Mouse (Mus musculus): Measurements from ENCODE around the gene Npas1.

Npas1 gene

GRCm38 (mm10) chr7:16471549-16471948 is 6.0 kb downstream of the Npas1 start:
- DNase-seq (ENCODE audit: low spot score), result no peak

DNA sequence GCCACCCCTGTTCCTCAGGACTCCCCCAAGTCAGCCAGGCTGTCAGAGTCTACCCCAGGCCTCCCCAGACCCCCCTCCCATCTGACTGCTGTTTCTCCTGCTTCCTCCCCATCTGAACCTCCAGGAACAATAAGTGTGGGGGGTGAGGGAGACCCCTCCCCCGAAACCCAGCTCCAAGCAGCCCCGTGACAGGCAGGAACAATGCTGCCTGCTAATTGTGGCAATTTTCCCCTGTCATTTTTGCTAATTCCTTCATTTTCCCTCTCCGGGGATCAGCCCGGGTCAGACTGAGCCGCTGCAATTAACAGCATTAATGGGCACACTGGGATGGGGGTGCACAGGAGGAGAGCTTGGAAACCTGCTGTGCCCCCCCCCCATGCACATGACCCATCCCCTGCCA is 9.4 kb downstream of the Npas1 start:
- no peak for DNase-seq (ENCODE audit: low spot score)

- DNase-seq (ENCODE audit: low spot score), result peak; percentile 54
Measured at GRCm38 (mm10) chr7:16466565-16466964, 11.0 kb downstream of the Npas1 start.

- no peak for DNase-seq (ENCODE audit: low spot score)
Measured at GRCm38 (mm10) chr7:16465568-16465967, 12.0 kb downstream of the Npas1 start.

GRCm38 (mm10) chr7:16465160-16465559 is 12.4 kb downstream of the Npas1 start:
- DNase-seq (ENCODE audit: low spot score), result peak; percentile 78

- peak; percentile 79 for DNase-seq (ENCODE audit: low spot score)
Measured at GRCm38 (mm10) chr7:16463214-16463613, 14.3 kb downstream of the Npas1 start.

- DNase-seq (ENCODE audit: low spot score), result no peak
Measured at GRCm38 (mm10) chr7:16461705-16462104, 15.8 kb downstream of the Npas1 start.

DNA sequence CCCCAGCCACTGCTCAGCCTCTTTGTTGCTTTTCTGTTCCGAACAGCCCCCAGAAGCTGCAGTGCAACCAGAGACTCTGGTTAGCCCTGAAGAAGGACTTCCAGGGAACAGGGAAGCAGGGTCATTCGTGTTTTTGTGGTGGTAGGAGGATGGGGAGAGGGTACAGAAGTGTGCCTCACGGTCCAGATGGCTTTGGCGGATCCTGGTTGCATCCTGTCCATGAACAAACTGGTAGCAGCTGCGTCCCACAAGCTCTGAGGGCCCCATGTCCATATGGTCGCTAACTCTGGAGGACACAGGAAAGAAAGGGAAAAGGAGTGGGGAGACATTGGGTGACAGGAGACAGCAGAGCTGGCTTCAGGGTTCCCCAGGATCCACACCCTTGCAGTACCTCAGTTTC is 16.4 kb downstream of the Npas1 start:
- no peak for DNase-seq (ENCODE audit: low spot score)

DNA sequence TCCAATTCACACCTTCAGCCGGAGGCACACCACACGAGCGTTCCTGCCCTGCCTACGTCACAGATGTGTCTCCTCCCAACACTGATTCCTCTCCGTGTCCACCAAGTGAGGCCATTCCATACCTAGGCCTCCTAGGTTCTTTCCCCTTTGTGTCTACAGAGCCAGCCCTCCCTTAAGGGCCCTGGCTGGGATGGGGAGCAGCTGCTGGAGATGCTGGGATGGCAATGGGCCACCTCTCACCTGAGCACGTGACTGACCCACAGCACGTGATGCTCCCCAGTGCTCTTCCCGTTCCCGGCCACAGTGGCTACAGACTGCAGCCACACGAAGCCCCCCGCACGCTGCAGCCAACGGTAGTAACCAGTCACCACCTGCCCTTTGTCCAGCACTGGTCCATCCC is 17.0 kb downstream of the Npas1 start:
- no peak for DNase-seq (ENCODE audit: low spot score)

- no peak for DNase-seq (ENCODE audit: low spot score)
Measured at GRCm38 (mm10) chr7:16456289-16456688, 21.2 kb downstream of the Npas1 start.

DNA sequence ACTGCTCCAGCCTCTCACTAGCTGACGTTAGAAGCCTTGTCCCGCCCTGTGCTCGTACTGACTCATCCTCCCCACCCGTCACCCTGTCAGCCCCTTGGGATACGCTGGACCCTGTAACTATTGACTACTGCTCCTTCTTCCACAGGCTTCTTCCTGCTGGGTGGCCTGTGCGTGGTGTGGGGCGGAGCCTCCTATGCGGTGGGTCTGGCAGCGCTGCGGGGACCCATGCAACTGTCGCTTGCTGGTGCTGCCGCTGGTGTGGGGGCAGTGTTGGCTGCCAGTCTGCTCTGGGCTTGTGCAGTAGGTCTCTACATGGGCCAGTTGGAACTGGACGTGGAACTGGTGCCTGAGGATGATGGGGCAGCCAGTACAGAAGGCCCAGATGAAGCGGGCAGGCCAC is 22.5 kb downstream of the Npas1 start:
- DNase-seq (ENCODE audit: low spot score), result no peak

DNA sequence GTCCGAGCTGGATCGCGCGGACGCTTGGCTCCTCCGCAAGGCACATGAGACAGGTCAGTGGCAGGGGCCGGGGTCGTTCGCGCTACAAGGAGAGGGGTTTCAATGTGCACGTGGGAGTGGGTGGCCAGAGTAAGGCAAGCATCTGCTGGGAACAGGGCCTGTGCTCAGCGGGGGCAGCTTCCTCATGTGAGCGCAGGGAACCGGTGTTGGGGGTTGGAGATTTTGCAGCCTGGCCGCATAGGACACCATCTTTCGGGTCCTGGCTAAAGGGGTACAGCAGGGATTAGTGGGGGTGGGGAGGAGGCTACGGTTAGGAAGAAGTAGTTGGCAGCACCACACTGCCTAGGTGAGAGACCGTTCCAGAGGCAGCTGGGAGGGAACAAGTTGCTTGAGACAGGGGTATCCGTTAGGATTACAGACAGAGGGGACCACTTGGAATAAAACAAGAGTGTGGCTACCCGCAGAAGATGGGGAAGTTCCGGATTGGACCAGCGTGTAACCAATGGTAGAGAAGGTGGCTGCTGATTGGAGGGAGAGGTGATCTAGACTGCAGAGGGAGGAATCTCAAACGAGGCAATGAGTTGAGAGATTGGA is 24.3 kb downstream of the Npas1 start:
- DNase-seq (ENCODE audit: low spot score), result no peak

DNA sequence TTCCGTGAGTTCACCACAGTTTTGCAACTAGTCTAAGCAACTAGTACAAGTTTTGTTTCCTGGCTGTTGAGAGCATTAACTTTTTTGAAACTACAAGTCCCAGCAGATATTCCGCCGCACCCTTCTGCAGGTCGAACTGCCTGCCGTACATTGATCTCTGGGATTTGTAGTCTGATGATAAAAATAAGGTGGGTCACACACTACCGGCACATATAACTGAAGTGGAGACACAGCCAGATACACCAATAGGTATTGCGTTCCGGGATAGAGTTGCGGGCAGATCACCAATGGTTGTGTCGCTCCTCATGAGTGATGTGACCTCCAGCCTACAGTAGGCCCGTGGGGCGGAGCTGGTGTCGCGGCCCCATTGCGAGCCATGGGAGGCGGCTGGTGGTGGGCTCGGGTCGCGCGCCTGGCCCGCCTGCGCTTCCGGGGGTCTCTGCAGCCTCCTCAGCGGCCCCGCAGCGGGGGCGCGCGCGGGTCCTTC is 24.9 kb downstream of the Npas1 start, which contains the start of gene Tmem160:
Tmem160 (plus strand) TSS at position 193 of the 487 bp plus-strand sequence.
- DNase-seq (ENCODE audit: low spot score), result peak; percentile 84

DNA sequence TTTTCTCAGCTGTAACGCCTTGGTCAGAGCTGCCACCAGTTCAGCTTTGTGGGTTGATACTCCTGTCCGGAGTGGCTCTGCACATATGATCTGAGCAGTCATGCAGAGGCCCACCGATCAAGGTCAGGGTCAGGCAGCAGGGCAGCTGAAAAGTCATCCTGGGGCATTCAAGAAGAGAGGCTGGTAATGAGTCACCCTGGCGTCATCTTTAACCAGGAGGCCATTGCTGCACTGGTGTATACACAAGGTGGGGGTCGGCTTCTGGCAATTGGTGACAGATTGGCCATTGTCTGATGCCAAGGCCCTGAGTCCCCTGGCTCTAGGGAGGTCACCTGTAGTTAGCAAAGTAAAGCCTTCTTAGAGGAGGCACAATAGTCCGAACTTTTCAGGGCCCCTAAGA is 25.9 kb downstream of the Npas1 start:
- no peak for DNase-seq (ENCODE audit: low spot score)

- no peak for DNase-seq (ENCODE audit: low spot score)
Measured at GRCm38 (mm10) chr7:16441241-16441640, 36.3 kb downstream of the Npas1 start.

DNA sequence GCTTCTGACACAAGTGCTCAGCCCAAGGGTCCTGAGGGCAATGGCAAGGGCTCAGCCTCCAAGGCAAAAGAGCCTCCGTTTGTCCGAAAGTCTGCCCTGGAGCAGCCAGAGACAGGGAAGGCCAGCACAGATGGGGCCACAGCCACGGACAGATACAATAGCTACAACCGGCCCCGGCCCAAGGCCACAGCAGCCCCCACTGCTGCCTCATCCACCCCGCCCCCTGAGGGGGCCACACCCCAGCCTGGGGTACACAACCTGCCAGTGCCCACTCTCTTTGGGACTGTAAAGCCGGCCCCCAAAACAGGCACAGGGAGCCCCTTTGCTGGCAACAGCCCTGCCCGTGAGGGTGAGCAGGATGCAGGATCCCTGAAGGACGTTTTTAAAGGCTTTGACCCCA is 42.4 kb downstream of the Npas1 start:
- no peak for DNase-seq (ENCODE audit: low spot score)

DNA sequence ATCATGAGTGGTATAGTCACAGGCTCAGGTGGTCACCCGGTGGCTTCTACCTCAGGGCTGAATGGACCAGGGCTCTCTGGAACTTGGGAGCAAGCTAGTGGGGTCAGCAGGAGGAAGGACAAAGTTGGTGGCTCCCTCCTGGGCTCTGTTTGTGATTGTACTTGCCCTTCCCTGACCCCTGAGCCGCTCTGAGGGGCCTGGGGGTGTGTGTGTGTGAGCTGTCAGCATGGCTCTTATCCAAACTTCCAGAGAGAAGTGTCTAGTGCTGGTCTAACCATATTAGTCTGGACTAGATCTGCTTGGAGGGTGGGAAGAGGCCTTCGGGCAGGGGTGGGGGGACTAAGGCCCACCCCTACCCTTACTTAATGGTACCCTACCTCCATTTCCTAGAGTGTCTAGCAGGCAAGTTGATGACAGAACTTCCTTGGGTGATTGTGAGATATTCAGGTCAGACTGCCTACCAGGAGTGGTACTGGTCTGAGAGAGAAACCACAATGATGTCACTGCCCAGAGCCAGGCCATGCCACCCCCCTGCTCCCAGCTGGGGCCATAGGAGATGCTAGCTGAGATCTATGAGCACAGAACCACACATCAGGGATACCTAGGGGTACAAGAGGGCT is 44.1 kb downstream of the Npas1 start:
- no peak for DNase-seq (ENCODE audit: low spot score)

DNA sequence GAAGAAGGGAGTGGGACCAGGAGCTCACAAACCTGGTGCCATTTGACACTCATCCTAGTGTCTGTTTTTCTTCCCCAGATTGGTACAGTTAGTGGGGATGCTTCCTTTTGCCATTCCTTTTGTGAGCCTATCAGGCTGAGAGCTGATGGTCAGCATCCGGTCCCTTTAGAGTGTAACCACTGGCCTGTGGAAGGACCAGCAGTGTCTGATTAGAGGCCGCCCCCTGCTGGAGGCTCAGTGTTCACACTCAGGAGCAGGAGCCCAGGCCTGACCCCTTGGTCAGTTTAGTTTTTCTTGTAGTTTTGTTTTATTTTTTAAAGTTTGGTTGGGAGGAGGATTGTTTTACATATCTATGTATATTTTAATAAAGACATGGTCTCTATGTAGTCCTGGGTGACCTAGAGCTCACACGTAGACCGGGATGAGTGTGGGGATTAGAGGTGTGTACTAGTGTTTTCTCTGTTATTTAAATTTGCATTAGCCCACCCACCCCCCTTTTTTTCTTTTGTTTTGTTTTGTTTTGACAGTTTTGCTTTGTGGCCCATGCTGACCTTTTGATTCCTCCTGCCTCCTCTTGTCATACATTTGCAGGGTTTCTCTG is 51.3 kb downstream of the Npas1 start:
- peak; percentile 42 for DNase-seq (ENCODE audit: low spot score)

GRCm38 (mm10) chr7:16425721-16426120 is 51.8 kb downstream of the Npas1 start:
- no peak for DNase-seq (ENCODE audit: low spot score)

DNA sequence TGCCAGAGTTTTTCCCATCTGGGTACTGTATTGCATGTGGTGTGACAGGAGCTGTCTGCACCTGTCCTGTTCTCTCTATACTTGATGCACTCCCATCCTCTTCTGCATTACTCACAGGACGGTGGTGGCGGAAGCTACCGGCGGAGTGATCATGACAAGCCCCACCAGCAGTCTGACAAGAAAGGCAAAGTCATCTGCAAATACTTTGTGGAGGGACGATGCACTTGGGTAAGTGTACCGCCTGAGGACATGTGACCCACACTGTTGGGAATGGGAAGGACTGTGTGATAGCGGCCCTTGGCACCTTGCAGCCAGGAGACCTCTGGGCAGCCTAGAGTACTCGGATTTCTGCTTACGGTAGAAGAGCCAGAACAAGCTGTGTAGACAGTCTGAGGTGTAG is 53.8 kb downstream of the Npas1 start:
- DNase-seq (ENCODE audit: low spot score), result no peak

DNA sequence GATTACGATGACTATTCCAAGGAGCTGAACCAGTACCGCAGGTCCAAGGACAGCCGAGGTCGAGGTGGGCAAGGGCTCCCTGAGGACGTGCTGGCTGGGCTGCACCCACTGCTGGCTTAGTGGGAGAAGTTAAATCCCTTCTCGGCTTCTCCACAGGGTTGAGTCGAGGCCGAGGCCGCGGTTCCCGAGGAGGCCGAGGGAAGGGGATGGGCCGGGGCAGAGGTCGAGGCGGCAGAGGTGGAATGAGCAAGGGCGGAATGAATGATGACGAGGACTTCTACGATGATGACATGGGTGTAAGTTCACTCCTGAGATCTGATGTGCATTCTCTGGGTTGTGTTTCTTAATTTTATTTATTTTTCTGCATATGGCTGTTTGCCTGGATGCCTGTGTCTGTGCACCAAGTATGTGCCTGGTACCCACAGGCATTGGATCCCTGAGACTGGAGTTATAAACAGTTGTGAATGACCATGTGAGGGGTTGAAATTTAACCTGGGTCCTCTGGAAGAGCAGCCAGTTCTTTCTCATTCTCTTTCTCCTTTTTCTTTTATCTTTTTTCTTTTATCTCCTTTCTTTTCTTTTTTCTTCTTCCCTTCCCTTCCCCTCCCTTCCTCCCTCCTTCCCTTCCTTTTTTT is 55.2 kb downstream of the Npas1 start:
- DNase-seq (ENCODE audit: low spot score), result no peak

DNA sequence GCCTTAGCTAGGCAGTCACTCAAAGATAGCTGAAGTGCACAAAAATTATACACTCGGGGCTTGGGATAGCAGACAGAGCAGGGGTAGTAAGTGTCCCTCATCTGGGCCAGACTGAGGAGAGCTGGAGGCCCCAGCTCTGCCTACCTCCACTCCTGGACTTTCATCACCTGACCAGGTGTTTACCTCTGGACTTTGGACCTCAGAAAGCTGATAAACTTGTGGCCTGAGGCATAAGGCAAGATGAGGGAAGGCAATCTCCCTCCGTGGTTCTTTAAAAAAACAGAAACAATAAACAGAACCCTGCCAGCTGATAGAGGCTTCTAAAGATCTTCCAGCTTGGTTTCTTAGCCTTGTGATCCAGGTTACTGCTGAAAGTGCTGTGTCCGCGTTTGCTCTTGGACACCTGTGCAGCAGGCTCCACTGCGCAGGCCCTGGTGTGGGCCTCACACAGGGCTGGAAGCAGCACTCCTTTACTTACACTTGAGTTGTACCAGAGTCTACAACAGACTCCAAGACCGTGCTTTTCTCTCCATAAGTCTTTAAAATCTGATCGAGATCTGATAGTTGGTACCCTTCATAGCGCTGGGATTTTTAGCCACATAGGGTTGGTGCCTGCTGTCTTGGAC is 56.9 kb downstream of the Npas1 start:
- no peak for DNase-seq (ENCODE audit: low spot score)

GRCm38 (mm10) chr7:16418713-16419112 is 58.8 kb downstream of the Npas1 start:
- DNase-seq (ENCODE audit: low spot score), result peak; percentile 44
